Mouse (Mus musculus): ENCODE results near the gene Kcnn4. TPM values are rescaled to one million over a fixed set of nuclear protein-coding genes. Genes with fewer than 3 reads are reported as not detected.

Gene Kcnn4
- polyA plus RNA-seq, 1 experiment from 2014 or later: 1.4 TPM

GRCm38 (mm10) chr7:24382730-24383372 is 12.8 kb downstream of the Kcnn4 start:
- peaks cover 28% of the 10 kb centered on the region for H3K4me1 ChIP-seq
- peaks cover 5% of the 10 kb centered on the region; the same call in 1 of the 2 replicates for H3K27me3 ChIP-seq
- no peak overlapping the region for H3K27ac ChIP-seq
- no peak overlapping the region for H3K4me2 ChIP-seq (replicated peaks)
- no peaks in the 10 kb centered on the region for H3K9me3 ChIP-seq
- WGBS: 78% methylated on average over 16 of the region's 16 CpGs
- H3K9ac ChIP-seq: no peak overlapping the region
- H3K36me3 ChIP-seq: no peaks in the 10 kb centered on the region
- no peak for ATAC-seq (ENCODE audit: low FRiP score, low read depth)
- H3K4me3 ChIP-seq: no peak overlapping the region

GRCm38 (mm10) chr7:24384070-24384469 is 14.0 kb downstream of the Kcnn4 start:
- no peak overlapping the region for H3K4me2 ChIP-seq (replicated peaks)
- no peaks in the 10 kb centered on the region for H3K9me3 ChIP-seq
- H3K9ac ChIP-seq: no peak overlapping the region
- H3K27ac ChIP-seq: no peak overlapping the region
- 67% methylated on average over 6 of the region's 6 CpGs for WGBS
- ATAC-seq (ENCODE audit: low FRiP score, low read depth): no peak
- H3K4me3 ChIP-seq: no peak overlapping the region
- peaks cover 5% of the 10 kb centered on the region; the same call in 1 of the 2 replicates for H3K27me3 ChIP-seq
- H3K4me1 ChIP-seq: peaks cover 16% of the 10 kb centered on the region
- no peaks in the 10 kb centered on the region for H3K36me3 ChIP-seq

GRCm38 (mm10) chr7:24384827-24385226 is 14.8 kb downstream of the Kcnn4 start:
- Histone ChIP-seq H3K9ac (no peak overlapping the region), H3K4me1 (peaks cover 18% of the 10 kb centered on the region), H3K27me3 (peaks cover 5% of the 10 kb centered on the region; the same call in 1 of the 2 replicates), H3K4me3 (no peak overlapping the region), H3K36me3 (no peaks in the 10 kb centered on the region), H3K9me3 (no peaks in the 10 kb centered on the region), H3K4me2 (replicated peaks) (peak overlapping the region; percentile 37; the same call in 1 of the 2 replicates), H3K27ac (no peak overlapping the region)
- 6% methylated on average over 11 of the region's 11 CpGs for WGBS
- ATAC-seq (ENCODE audit: low FRiP score, low read depth): 0 out of 2 replicates have a peak, but pooled peaks have one; percentile 48

- Histone ChIP-seq H3K4me2 (replicated peaks) (no peak overlapping the region), H3K27ac (no peak overlapping the region), H3K4me1 (peaks cover 25% of the 10 kb centered on the region), H3K27me3 (peaks cover 5% of the 10 kb centered on the region; the same call in 1 of the 2 replicates), H3K4me3 (no peak overlapping the region), H3K36me3 (no peaks in the 10 kb centered on the region), H3K9me3 (no peaks in the 10 kb centered on the region), H3K9ac (no peak overlapping the region)
- WGBS: 81% methylated on average over 10 of the region's 10 CpGs
- ATAC-seq (ENCODE audit: low FRiP score, low read depth): no peak
These were observed 17.0 kb downstream of the Kcnn4 start for GRCm38 (mm10) chr7:24387059-24387556.

- no peak for ATAC-seq (ENCODE audit: low FRiP score, low read depth)
- 43% methylated on average over 13 of the region's 13 CpGs for WGBS
- no peaks in the 10 kb centered on the region for H3K36me3 ChIP-seq
- no peak overlapping the region for H3K4me2 ChIP-seq (replicated peaks)
- H3K27me3 ChIP-seq: no peaks in the 10 kb centered on the region
- 0 out of 2 replicates have a peak overlapping the region, but pooled peaks have one; percentile 33 for H3K27ac ChIP-seq
- H3K9me3 ChIP-seq: no peaks in the 10 kb centered on the region
- H3K4me3 ChIP-seq: no peak overlapping the region
- no peak overlapping the region; the same call in 1 of the 2 replicates for H3K9ac ChIP-seq
- H3K4me1 ChIP-seq: peaks cover 29% of the 10 kb centered on the region
These were observed 19.6 kb downstream of the Kcnn4 start for GRCm38 (mm10) chr7:24389516-24390187.

GRCm38 (mm10) chr7:24390512-24390911 is 20.4 kb downstream of the Kcnn4 start:
- H3K4me1 ChIP-seq: peaks cover 37% of the 10 kb centered on the region
- no peak overlapping the region for H3K27ac ChIP-seq
- 36% methylated on average over 7 of the region's 7 CpGs for WGBS

GRCm38 (mm10) chr7:24391077-24391476 is 21.0 kb downstream of the Kcnn4 start:
- H3K9me3 ChIP-seq: no peaks in the 10 kb centered on the region
- H3K4me3 ChIP-seq: peak overlapping the region; percentile 24
- no peaks in the 10 kb centered on the region for H3K27me3 ChIP-seq
- H3K36me3 ChIP-seq: no peaks in the 10 kb centered on the region
- WGBS: 1% methylated on average over 5 of the region's 5 CpGs
- H3K4me1 ChIP-seq: peaks cover 41% of the 10 kb centered on the region
- peak overlapping the region; percentile 55 for H3K4me2 ChIP-seq (replicated peaks)
- peak; percentile 78 for ATAC-seq (ENCODE audit: low FRiP score, low read depth)
- no peak overlapping the region for H3K9ac ChIP-seq
- peak overlapping the region; percentile 39; the same call in 1 of the 2 replicates for H3K27ac ChIP-seq

More at GRCm38 (mm10) chr7:24390512-24390911, 20.4 kb downstream of the Kcnn4 start:
- Histone ChIP-seq H3K27me3 (no peaks in the 10 kb centered on the region), H3K36me3 (no peaks in the 10 kb centered on the region), H3K9ac (no peak overlapping the region), H3K4me3 (no peak overlapping the region), H3K9me3 (no peaks in the 10 kb centered on the region), H3K4me2 (replicated peaks) (peak overlapping the region; percentile 55; the same call in 1 of the 2 replicates)
- 0 out of 2 replicates have a peak, but pooled peaks have one; percentile 4 for ATAC-seq (ENCODE audit: low FRiP score, low read depth)

- no peak for ATAC-seq (ENCODE audit: low FRiP score, low read depth)
- Histone ChIP-seq H3K4me2 (replicated peaks) (no peak overlapping the region), H3K9me3 (no peaks in the 10 kb centered on the region), H3K27ac (peak overlapping the region; percentile 39; the same call in 1 of the 2 replicates), H3K4me1 (peaks cover 41% of the 10 kb centered on the region), H3K27me3 (no peaks in the 10 kb centered on the region), H3K36me3 (no peaks in the 10 kb centered on the region), H3K4me3 (no peak overlapping the region), H3K9ac (no peak overlapping the region)
- 74% methylated on average over 2 of the region's 2 CpGs for WGBS
These were observed 21.6 kb downstream of the Kcnn4 start for GRCm38 (mm10) chr7:24391687-24392086.

GRCm38 (mm10) chr7:24394054-24394453 is 24.0 kb downstream of the Kcnn4 start:
- Histone ChIP-seq H3K27ac (peak overlapping the region; percentile 68; the same call in 1 of the 2 replicates), H3K36me3 (no peaks in the 10 kb centered on the region), H3K9ac (no peak overlapping the region), H3K9me3 (no peaks in the 10 kb centered on the region), H3K4me2 (replicated peaks) (no peak overlapping the region), H3K4me3 (no peak overlapping the region), H3K27me3 (no peaks in the 10 kb centered on the region), H3K4me1 (peaks cover 41% of the 10 kb centered on the region)
- ATAC-seq (ENCODE audit: low FRiP score, low read depth): no peak
- WGBS: 81% methylated on average over 3 of the region's 3 CpGs

- Histone ChIP-seq H3K36me3 (no peaks in the 10 kb centered on the region), H3K4me2 (replicated peaks) (peak overlapping the region; percentile 17; the same call in 1 of the 2 replicates), H3K9me3 (no peaks in the 10 kb centered on the region), H3K27ac (peak overlapping the region; percentile 68), H3K27me3 (no peaks in the 10 kb centered on the region), H3K4me1 (peaks cover 35% of the 10 kb centered on the region), H3K4me3 (no peak overlapping the region), H3K9ac (no peak overlapping the region)
- WGBS: 34% methylated on average over 15 of the region's 15 CpGs
- ATAC-seq (ENCODE audit: low FRiP score, low read depth): peak; percentile 1; the same call in 1 of the 2 replicates
These were observed 24.6 kb downstream of the Kcnn4 start for GRCm38 (mm10) chr7:24394475-24395161.

- H3K4me2 ChIP-seq (replicated peaks): no peak overlapping the region
- 0 out of 2 replicates have a peak overlapping the region, but pooled peaks have one; percentile 9 for H3K9ac ChIP-seq
- H3K4me3 ChIP-seq: no peak overlapping the region
- H3K27ac ChIP-seq: no peak overlapping the region
- no peaks in the 10 kb centered on the region for H3K27me3 ChIP-seq
- peaks cover 26% of the 10 kb centered on the region for H3K4me1 ChIP-seq
- H3K36me3 ChIP-seq: no peaks in the 10 kb centered on the region
- H3K9me3 ChIP-seq: no peaks in the 10 kb centered on the region
- no peak for ATAC-seq (ENCODE audit: low FRiP score, low read depth)
- WGBS: 77% methylated on average over 11 of the region's 11 CpGs
These were observed 26.8 kb downstream of the Kcnn4 start for GRCm38 (mm10) chr7:24396832-24397231.
